Mouse (Mus musculus) neutrophil, adult 59 days (primary cell): Measurements from ENCODE around the gene Znhit3. TPM values are rescaled to one million over a fixed set of nuclear protein-coding genes. Genes with fewer than 3 reads are reported as not detected.

ENCODE experiments used
- total RNA-seq, 2 experiments: library from RNA; stranded (reverse); gene quantifications; 1 replicate in 1 of 2; 2 replicates in 1 of 2; pipeline ENCODE4 v1.2.4; 2023

The Znhit3 gene
- 10 to 100 TPM in 1 of 2 experiments, 1 to 10 TPM in 1; 9.1 to 11.5 TPM for total RNA-seq

GRCm38 (mm10) chr11:84916053-84916702, at the start of gene Znhit3:
Znhit3 (minus strand) TSS chr11:84916366.

GRCm38 (mm10) chr11:84957591-84958270, 41.6 kb upstream of the Znhit3 start, which contains the start of gene Car4:
Car4 (plus strand) TSS chr11:84957786.

GRCm38 (mm10) chr11:84879772-84880464, 36.2 kb downstream of the Znhit3 start, which contains the start of the genes Myo19 and Pigw:
Myo19 (plus strand) TSS chr11:84880148.
Pigw (minus strand) TSS chr11:84880285.

GRCm38 (mm10) chr11:84870337-84871043, 45.7 kb downstream of the Znhit3 start, which contains the start of gene Ggnbp2:
Ggnbp2 (minus strand) TSS chr11:84870817.

Other genes starting within 250 kb of the Znhit3 start
- 1 to 10 TPM; 5.2 to 6.2 TPM for gene Mrm1, start 96.9 kb downstream of the Znhit3 start, total RNA-seq
- gene Dhrs11, start 87.4 kb downstream of the Znhit3 start, total RNA-seq = 10 to 100 TPM; 25.6 to 31.3 TPM
- 100 to 1,000 TPM; 125 to 136 TPM for gene Ggnbp2, start 45.5 kb downstream of the Znhit3 start, total RNA-seq
- 1 to 10 TPM; 1.4 to 2.6 TPM for gene Myo19, start 36.2 kb downstream of the Znhit3 start, total RNA-seq
- gene Pigw, start 36.1 kb downstream of the Znhit3 start, total RNA-seq = 1 to 10 TPM; 1.4 to 2.8 TPM
- gene Car4, start 41.4 kb upstream of the Znhit3 start, total RNA-seq = not detected
- 10 to 100 TPM; 70.1 to 80.8 TPM for gene Usp32, start 223.8 kb upstream of the Znhit3 start, total RNA-seq